Mouse (Mus musculus): ENCODE results near the gene Ccdc125. TPM values are rescaled to one million over a fixed set of nuclear protein-coding genes. Genes with fewer than 3 reads are reported as not detected.

Gene Ccdc125
- polyA plus RNA-seq (2015; fragmentation: Nextera tagmentation; extraction: Ambion mirVana): 7.2 and 8.7 TPM in 2 replicates

GRCm38 (mm10) chr13:100669291-100670022 is at the start of gene Ccdc125:
Ccdc125 (plus strand) TSS chr13:100669717.
- ATAC-seq: peak; percentile 88
- H3K27ac ChIP-seq (ENCODE audit: low read length): peak within 1 kb of the TSS; percentile 78
- no peaks in the 10 kb centered on the region for H3K4me1 ChIP-seq (ENCODE audit: control insufficient read depth, insufficient read depth, low read length)
- H3K36me3 ChIP-seq (ENCODE audit: control insufficient read depth, insufficient read depth, low read length): no peaks in the 10 kb centered on the region
- no peaks in the 10 kb centered on the region for H3K27me3 ChIP-seq (replicated peaks; ENCODE audit: control insufficient read depth, insufficient read depth, low read length)
- WGBS: under 1% methylated on average over 44 of the region's 44 CpGs
- H3K4me3 ChIP-seq (ENCODE audit: low read length): peak within 1 kb of the TSS; percentile 69
- peak within 1 kb of the TSS; percentile 85 for H3K9ac ChIP-seq (ENCODE audit: low read depth, low read length)
- H3K4me2 ChIP-seq (ENCODE audit: low read depth, low read length): peak within 1 kb of the TSS; percentile 66
- H3K9me3 ChIP-seq (ENCODE audit: control insufficient read depth, low read length): 0 out of 2 replicates have a peak, but pooled peaks cover 6% of the 10 kb centered on the region

GRCm38 (mm10) chr13:100622241-100622640 is 47.3 kb upstream of the Ccdc125 start:
- H3K9ac ChIP-seq (ENCODE audit: low read depth, low read length): no peak overlapping the region
- no peaks in the 10 kb centered on the region for H3K4me1 ChIP-seq (ENCODE audit: control insufficient read depth, insufficient read depth, low read length)
- H3K27me3 ChIP-seq (replicated peaks; ENCODE audit: control insufficient read depth, insufficient read depth, low read length): no peaks in the 10 kb centered on the region
- no peaks in the 10 kb centered on the region for H3K9me3 ChIP-seq (ENCODE audit: control insufficient read depth, low read length)
- no peak overlapping the region for H3K4me3 ChIP-seq (ENCODE audit: low read length)
- 73% methylated on average over 4 of the region's 4 CpGs for WGBS
- no peak for ATAC-seq
- H3K27ac ChIP-seq (ENCODE audit: low read length): no peak overlapping the region
- no peak overlapping the region for H3K4me2 ChIP-seq (ENCODE audit: low read depth, low read length)
- H3K36me3 ChIP-seq (ENCODE audit: control insufficient read depth, insufficient read depth, low read length): peaks cover 3% of the 10 kb centered on the region; the same call in 1 of the 2 replicates

GRCm38 (mm10) chr13:100634106-100634691 is 35.3 kb upstream of the Ccdc125 start:
- no peak for ATAC-seq
- 92% methylated on average over 3 of the region's 3 CpGs for WGBS
- Histone ChIP-seq H3K9ac (ENCODE audit: low read depth, low read length) (no peak overlapping the region), H3K9me3 (ENCODE audit: control insufficient read depth, low read length) (no peaks in the 10 kb centered on the region), H3K4me1 (ENCODE audit: control insufficient read depth, insufficient read depth, low read length) (no peaks in the 10 kb centered on the region), H3K4me2 (ENCODE audit: low read depth, low read length) (no peak overlapping the region), H3K4me3 (ENCODE audit: low read length) (no peak overlapping the region), H3K36me3 (ENCODE audit: control insufficient read depth, insufficient read depth, low read length) (peaks cover 2% of the 10 kb centered on the region; the same call in 1 of the 2 replicates), H3K27me3 (replicated peaks; ENCODE audit: control insufficient read depth, insufficient read depth, low read length) (no peaks in the 10 kb centered on the region), H3K27ac (ENCODE audit: low read length) (no peak overlapping the region)

GRCm38 (mm10) chr13:100642471-100643209 is 26.9 kb upstream of the Ccdc125 start:
- no peaks in the 10 kb centered on the region for H3K9me3 ChIP-seq (ENCODE audit: control insufficient read depth, low read length)

GRCm38 (mm10) chr13:100648223-100648622 is 21.3 kb upstream of the Ccdc125 start:
- no peak for ATAC-seq
- whole genome bisulfite sequencing: 93% methylated on average over 8 of the region's 8 CpGs

More at GRCm38 (mm10) chr13:100642471-100643209, 26.9 kb upstream of the Ccdc125 start:
- H3K9ac ChIP-seq (ENCODE audit: low read depth, low read length): no peak overlapping the region
- no peaks in the 10 kb centered on the region; the same call in 1 of the 2 replicates for H3K36me3 ChIP-seq (ENCODE audit: control insufficient read depth, insufficient read depth, low read length)
- WGBS: 90% methylated on average over 4 of the region's 4 CpGs
- no peaks in the 10 kb centered on the region for H3K4me1 ChIP-seq (ENCODE audit: control insufficient read depth, insufficient read depth, low read length)
- no peaks in the 10 kb centered on the region for H3K27me3 ChIP-seq (replicated peaks; ENCODE audit: control insufficient read depth, insufficient read depth, low read length)
- no peak for ATAC-seq
- no peak overlapping the region for H3K27ac ChIP-seq (ENCODE audit: low read length)
- H3K4me3 ChIP-seq (ENCODE audit: low read length): no peak overlapping the region
- H3K4me2 ChIP-seq (ENCODE audit: low read depth, low read length): no peak overlapping the region

GRCm38 (mm10) chr13:100650550-100651438 is 18.7 kb upstream of the Ccdc125 start, which contains the start of the genes Ak6 and Rad17:
Ak6 (plus strand) TSS chr13:100650979.
Rad17 (minus strand) TSS chr13:100651051.
- peak; percentile 98 for ATAC-seq
- H3K4me1 ChIP-seq (ENCODE audit: control insufficient read depth, insufficient read depth, low read length): peaks cover 4% of the 10 kb centered on the region; the same call in 1 of the 2 replicates
- under 1% methylated on average over 69 of the region's 73 CpGs for WGBS
- H3K27ac ChIP-seq (ENCODE audit: low read length): peak within 1 kb of the TSS; percentile 96
- H3K4me2 ChIP-seq (ENCODE audit: low read depth, low read length): peak within 1 kb of the TSS; percentile 62
- H3K9me3 ChIP-seq (ENCODE audit: control insufficient read depth, low read length): no peaks in the 10 kb centered on the region
- H3K36me3 ChIP-seq (ENCODE audit: control insufficient read depth, insufficient read depth, low read length): no peaks in the 10 kb centered on the region
- H3K27me3 ChIP-seq (replicated peaks; ENCODE audit: control insufficient read depth, insufficient read depth, low read length): no peaks in the 10 kb centered on the region
- peak within 1 kb of the TSS; percentile 96 for H3K4me3 ChIP-seq (ENCODE audit: low read length)
- peak within 1 kb of the TSS; percentile 89 for H3K9ac ChIP-seq (ENCODE audit: low read depth, low read length)

More at GRCm38 (mm10) chr13:100648223-100648622, 21.3 kb upstream of the Ccdc125 start:
- Histone ChIP-seq H3K9me3 (ENCODE audit: control insufficient read depth, low read length) (no peaks in the 10 kb centered on the region), H3K27ac (ENCODE audit: low read length) (no peak overlapping the region), H3K27me3 (replicated peaks; ENCODE audit: control insufficient read depth, insufficient read depth, low read length) (no peaks in the 10 kb centered on the region), H3K4me2 (ENCODE audit: low read depth, low read length) (no peak overlapping the region), H3K4me1 (ENCODE audit: control insufficient read depth, insufficient read depth, low read length) (peaks cover 4% of the 10 kb centered on the region; the same call in 1 of the 2 replicates), H3K36me3 (ENCODE audit: control insufficient read depth, insufficient read depth, low read length) (no peaks in the 10 kb centered on the region; the same call in 1 of the 2 replicates), H3K4me3 (ENCODE audit: low read length) (no peak overlapping the region), H3K9ac (ENCODE audit: low read depth, low read length) (no peak overlapping the region)

- peak within 1 kb of the TSS; percentile 62 for H3K4me2 ChIP-seq (ENCODE audit: low read depth, low read length)
- no peaks in the 10 kb centered on the region for H3K36me3 ChIP-seq (ENCODE audit: control insufficient read depth, insufficient read depth, low read length)
Measured at GRCm38 (mm10) chr13:100651439-100652186, 17.9 kb upstream of the Ccdc125 start, which contains the start of gene Taf9. Taf9 (plus strand) TSS chr13:100651579.

GRCm38 (mm10) chr13:100658091-100658490 is 11.4 kb upstream of the Ccdc125 start:
- Histone ChIP-seq H3K9me3 (ENCODE audit: control insufficient read depth, low read length) (no peaks in the 10 kb centered on the region), H3K4me3 (ENCODE audit: low read length) (no peak overlapping the region), H3K36me3 (ENCODE audit: control insufficient read depth, insufficient read depth, low read length) (no peaks in the 10 kb centered on the region), H3K4me2 (ENCODE audit: low read depth, low read length) (no peak overlapping the region), H3K27me3 (replicated peaks; ENCODE audit: control insufficient read depth, insufficient read depth, low read length) (no peaks in the 10 kb centered on the region), H3K27ac (ENCODE audit: low read length) (no peak overlapping the region), H3K4me1 (ENCODE audit: control insufficient read depth, insufficient read depth, low read length) (no peaks in the 10 kb centered on the region), H3K9ac (ENCODE audit: low read depth, low read length) (no peak overlapping the region)
- WGBS: 88% methylated on average over 5 of the region's 5 CpGs
- no peak for ATAC-seq

More at GRCm38 (mm10) chr13:100651439-100652186, 17.9 kb upstream of the Ccdc125 start, which contains the start of gene Taf9:
- ATAC-seq: peak; percentile 70
- H3K9ac ChIP-seq (ENCODE audit: low read depth, low read length): peak within 1 kb of the TSS; percentile 89
- peak within 1 kb of the TSS; percentile 96 for H3K27ac ChIP-seq (ENCODE audit: low read length)
- H3K9me3 ChIP-seq (ENCODE audit: control insufficient read depth, low read length): no peaks in the 10 kb centered on the region
- WGBS: under 1% methylated on average over 50 of the region's 63 CpGs
- no peaks in the 10 kb centered on the region for H3K27me3 ChIP-seq (replicated peaks; ENCODE audit: control insufficient read depth, insufficient read depth, low read length)
- H3K4me1 ChIP-seq (ENCODE audit: control insufficient read depth, insufficient read depth, low read length): peaks cover 4% of the 10 kb centered on the region; the same call in 1 of the 2 replicates
- H3K4me3 ChIP-seq (ENCODE audit: low read length): peak within 1 kb of the TSS; percentile 96
